Mouse (Mus musculus): ENCODE measurements at regions not wholly inside any gene's neighbourhood (a gene's known extent, or its start where the extent isn't known, plus 50 kb on each side); places are given as distances from the start of the nearest gene placed in this dataset.

DNA sequence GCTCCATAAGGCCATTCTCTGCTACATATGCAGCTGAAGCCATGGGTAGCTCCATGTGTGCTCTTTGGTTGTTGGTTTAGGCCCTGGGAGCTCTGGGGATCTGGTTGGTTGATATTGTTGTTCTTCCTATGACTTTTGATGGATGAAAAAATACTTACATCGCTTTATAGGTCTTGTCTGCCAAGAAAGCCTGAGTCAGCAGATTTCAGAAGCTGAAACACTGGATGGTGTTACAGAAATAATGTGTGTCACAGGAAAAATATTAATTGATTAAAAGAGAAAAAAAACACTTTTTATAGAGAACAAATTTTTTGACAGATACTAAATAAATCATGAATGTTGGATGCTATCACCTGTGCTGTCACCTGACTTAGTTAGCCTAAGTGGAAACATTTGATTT, 52.4 kb upstream of the Plxna2 start:
- H3K4me2 ChIP-seq (replicated peaks) = no peak overlapping the region
- no peaks in the 10 kb centered on the region for H3K27me3 ChIP-seq
- H3K9ac ChIP-seq = no peak overlapping the region
- no peak for ATAC-seq (ENCODE audit: insufficient number of reproducible peaks, insufficient read depth, low FRiP score, low TSS enrichment)
- H3K4me3 ChIP-seq = no peak overlapping the region
- no peaks in the 10 kb centered on the region for H3K4me1 ChIP-seq
- no peaks in the 10 kb centered on the region for H3K36me3 ChIP-seq
- WGBS = 96% methylated on average over 1 of the region's 1 CpGs
- H3K27ac ChIP-seq = no peak overlapping the region
- H3K9me3 ChIP-seq = no peaks in the 10 kb centered on the region

DNA sequence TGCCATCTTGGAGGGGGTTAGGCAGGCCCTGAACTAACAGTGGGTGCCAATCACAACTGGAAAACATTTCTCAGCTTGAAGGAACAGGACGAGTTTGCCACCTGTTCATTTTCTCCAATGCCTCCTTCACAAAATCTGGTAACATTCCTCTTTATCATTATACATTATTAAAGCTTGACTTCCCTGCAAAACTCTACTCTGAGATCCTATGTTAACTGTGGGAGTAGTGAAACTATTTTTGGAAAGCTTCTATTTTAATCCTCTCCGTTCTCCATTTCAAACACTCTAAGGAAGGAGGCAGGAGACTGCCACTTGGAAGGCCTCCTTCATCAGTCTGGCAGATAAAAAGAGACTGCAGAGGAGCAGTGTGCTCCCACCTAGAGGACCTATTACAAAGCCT, 54.1 kb upstream of the Plxna2 start:
- H3K9ac ChIP-seq = no peak overlapping the region
- no peak overlapping the region for H3K4me2 ChIP-seq (replicated peaks)
- H3K27me3 ChIP-seq = no peaks in the 10 kb centered on the region
- no peak overlapping the region for H3K4me3 ChIP-seq
- H3K27ac ChIP-seq = no peak overlapping the region
- WGBS = 65% methylated on average over 2 of the region's 2 CpGs
- H3K36me3 ChIP-seq = no peaks in the 10 kb centered on the region
- H3K4me1 ChIP-seq = no peaks in the 10 kb centered on the region
- ATAC-seq (ENCODE audit: insufficient number of reproducible peaks, insufficient read depth, low FRiP score, low TSS enrichment) = no peak
- no peaks in the 10 kb centered on the region for H3K9me3 ChIP-seq

DNA sequence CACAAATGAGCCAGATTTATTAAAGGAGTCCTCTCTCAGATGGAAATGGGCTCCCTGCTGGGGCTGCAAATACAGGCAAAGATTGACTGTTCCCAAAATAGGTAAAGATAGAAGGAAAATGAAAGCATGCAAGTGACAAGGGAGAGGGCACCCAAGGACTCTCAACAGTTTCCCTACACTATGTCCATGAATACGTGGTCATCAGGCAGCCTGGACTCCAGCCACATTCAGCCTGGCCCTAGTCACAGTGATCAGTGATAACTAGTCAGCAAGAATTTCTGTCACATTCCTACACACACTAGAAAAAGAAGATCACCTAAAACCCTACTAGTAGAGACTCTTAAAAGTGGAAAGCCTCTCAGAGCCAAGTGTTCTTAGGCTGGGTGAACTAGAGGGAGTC, 56.9 kb upstream of the Plxna2 start:
- H3K4me1 ChIP-seq = no peaks in the 10 kb centered on the region
- no peaks in the 10 kb centered on the region for H3K36me3 ChIP-seq
- no peak overlapping the region for H3K4me3 ChIP-seq
- no peak for ATAC-seq (ENCODE audit: insufficient number of reproducible peaks, insufficient read depth, low FRiP score, low TSS enrichment)
- no peaks in the 10 kb centered on the region for H3K9me3 ChIP-seq
- no peak overlapping the region for H3K27ac ChIP-seq
- H3K27me3 ChIP-seq = no peaks in the 10 kb centered on the region
- no peak overlapping the region for H3K9ac ChIP-seq
- WGBS = 71% methylated on average over 1 of the region's 1 CpGs
- H3K4me2 ChIP-seq (replicated peaks) = no peak overlapping the region

DNA sequence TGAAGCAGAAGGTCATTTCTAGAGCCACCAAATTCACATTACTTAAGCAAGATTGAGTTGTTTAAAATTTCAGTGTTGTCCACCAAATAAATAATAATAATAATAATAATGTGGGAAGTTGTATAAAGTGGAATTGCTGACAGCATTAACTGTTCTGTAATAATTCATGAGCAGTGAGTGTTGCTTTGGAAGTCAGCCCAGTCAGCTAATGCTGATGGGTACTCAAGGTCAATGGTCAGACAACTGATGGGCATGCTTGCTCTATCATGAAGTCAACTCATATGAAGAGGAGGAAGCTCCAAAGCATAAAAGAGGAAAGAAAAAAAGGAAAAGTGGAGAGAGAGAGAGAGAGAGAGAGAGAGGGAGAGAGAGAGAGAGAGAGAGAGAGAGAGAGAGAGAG, 69.4 kb upstream of the Plxna2 start:
- Histone ChIP-seq H3K4me1 (no peaks in the 10 kb centered on the region), H3K9ac (no peak overlapping the region), H3K4me3 (no peak overlapping the region), H3K9me3 (no peaks in the 10 kb centered on the region), H3K36me3 (no peaks in the 10 kb centered on the region), H3K27me3 (no peaks in the 10 kb centered on the region), H3K27ac (no peak overlapping the region), H3K4me2 (replicated peaks) (no peak overlapping the region)
- no peak for ATAC-seq (ENCODE audit: insufficient number of reproducible peaks, insufficient read depth, low FRiP score, low TSS enrichment)

DNA sequence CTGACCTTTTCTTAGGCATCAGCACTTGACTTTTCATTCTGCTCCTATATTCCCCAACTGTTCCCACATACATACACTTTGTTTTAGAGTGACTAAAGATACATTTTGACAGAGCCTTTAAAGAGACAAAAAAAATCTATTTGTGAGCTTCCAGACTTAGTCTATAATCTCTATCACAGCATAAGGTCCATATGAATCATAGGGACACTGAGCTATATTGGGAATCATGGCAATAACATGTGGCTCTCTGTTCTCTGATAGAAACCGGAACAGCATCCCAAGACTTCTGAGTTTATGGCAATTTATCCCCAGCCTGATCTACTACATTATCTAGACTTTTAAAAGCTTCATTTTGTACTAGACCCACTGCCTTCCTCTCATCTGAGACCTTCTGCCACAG, 69.8 kb upstream of the Plxna2 start:
- H3K27ac ChIP-seq = no peak overlapping the region
- no peak overlapping the region for H3K4me2 ChIP-seq (replicated peaks)
- ATAC-seq (ENCODE audit: insufficient number of reproducible peaks, insufficient read depth, low FRiP score, low TSS enrichment) = no peak
- 94% methylated on average over 1 of the region's 1 CpGs for WGBS
- H3K36me3 ChIP-seq = no peaks in the 10 kb centered on the region
- no peak overlapping the region for H3K4me3 ChIP-seq
- H3K4me1 ChIP-seq = no peaks in the 10 kb centered on the region
- no peak overlapping the region for H3K9ac ChIP-seq
- no peaks in the 10 kb centered on the region for H3K27me3 ChIP-seq
- no peaks in the 10 kb centered on the region for H3K9me3 ChIP-seq

DNA sequence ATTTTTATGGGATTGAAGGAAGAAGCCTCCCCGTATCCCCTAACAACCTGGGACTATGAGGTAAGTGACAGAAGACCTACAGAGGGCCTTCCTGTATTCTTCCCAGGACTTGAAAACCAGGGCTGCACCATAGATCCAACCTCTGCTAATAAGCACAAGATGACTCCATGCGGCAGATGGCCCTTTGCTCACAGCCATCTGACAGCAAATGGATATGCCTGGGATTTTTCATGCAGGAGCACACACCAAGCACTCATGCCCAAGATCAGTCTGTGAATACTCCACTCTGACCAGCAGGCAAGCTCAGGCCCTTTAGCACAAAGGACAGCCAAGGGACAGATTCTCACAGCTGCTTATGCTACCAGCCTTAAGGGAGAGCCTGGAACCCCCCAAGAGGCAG, 77.1 kb upstream of the Plxna2 start:
- H3K27ac ChIP-seq = no peak overlapping the region
- H3K9ac ChIP-seq = no peak overlapping the region
- H3K9me3 ChIP-seq = no peaks in the 10 kb centered on the region
- no peak overlapping the region for H3K4me2 ChIP-seq (replicated peaks)
- H3K4me1 ChIP-seq = no peaks in the 10 kb centered on the region
- no peak overlapping the region for H3K4me3 ChIP-seq
- no peaks in the 10 kb centered on the region for H3K36me3 ChIP-seq
- WGBS = 91% methylated on average over 2 of the region's 2 CpGs
- H3K27me3 ChIP-seq = no peaks in the 10 kb centered on the region
- ATAC-seq (ENCODE audit: insufficient number of reproducible peaks, insufficient read depth, low FRiP score, low TSS enrichment) = no peak

DNA sequence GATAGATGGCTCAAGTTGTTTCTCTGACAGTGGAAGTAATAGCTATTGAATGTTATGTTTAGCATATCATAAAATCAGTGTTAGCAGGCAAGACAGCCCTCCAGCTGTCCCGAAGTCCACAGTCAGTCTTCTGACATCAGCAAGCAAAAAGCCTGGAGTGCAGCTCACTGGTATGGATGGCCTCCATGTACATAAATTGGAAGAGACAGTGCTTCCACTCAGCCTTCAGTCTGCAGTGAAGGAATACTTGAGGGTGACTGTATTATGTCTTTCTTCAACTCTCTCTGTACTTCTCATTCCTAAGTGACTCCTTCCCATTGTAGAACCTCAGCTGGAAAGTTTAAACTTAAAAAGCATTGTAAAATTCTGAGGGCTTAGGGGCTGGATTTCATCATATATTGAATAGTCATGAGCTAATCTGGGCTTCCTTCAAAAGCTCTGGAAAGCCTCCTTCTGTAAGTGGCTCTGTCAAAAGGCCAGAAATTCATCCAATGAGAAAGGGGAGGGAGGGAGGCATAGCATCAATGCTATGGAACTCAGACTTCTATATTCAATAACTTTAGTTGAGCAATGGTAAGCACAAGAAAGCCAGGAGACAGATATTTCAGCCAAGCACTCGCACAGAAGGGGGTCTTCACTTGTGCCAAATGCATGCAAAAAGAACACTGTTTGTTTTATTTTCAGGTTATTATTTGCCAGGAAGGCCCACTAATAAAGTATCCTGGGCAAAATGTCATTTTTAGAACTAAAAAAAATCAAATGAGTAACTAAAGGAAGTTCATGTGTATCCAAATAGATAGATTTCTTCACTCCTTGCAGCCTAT, 90.5 kb upstream of the Plxna2 start:
- H3K36me3 ChIP-seq = no peaks in the 10 kb centered on the region
- H3K27ac ChIP-seq = no peak overlapping the region
- no peak overlapping the region for H3K4me2 ChIP-seq (replicated peaks)
- H3K27me3 ChIP-seq = no peaks in the 10 kb centered on the region
- no peak overlapping the region for H3K9ac ChIP-seq
- 74% methylated on average over 2 of the region's 2 CpGs for WGBS
- H3K9me3 ChIP-seq = no peaks in the 10 kb centered on the region
- H3K4me1 ChIP-seq = no peaks in the 10 kb centered on the region
- no peak for ATAC-seq (ENCODE audit: insufficient number of reproducible peaks, insufficient read depth, low FRiP score, low TSS enrichment)
- H3K4me3 ChIP-seq = no peak overlapping the region

DNA sequence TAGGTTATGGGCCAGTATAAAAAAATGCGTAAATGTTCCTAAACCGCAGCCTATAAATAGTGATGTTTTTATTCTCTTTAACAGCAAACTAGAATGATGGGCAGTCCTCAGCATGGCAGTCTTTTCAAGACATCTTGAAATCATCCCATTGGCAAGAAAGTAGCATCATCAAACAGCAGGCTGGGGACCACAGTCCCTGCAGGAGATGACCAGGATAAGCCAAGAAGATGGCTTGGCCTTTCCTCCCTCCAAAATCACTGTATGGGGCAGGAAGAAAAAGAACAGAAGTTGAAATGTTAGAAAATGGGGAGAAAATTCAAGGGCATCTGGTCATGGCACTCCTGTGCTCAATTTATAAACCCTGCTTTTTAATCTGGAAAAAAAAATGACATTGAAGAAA, 93.0 kb upstream of the Plxna2 start:
- WGBS = 94% methylated on average over 2 of the region's 2 CpGs
- H3K27me3 ChIP-seq = no peaks in the 10 kb centered on the region
- no peaks in the 10 kb centered on the region for H3K9me3 ChIP-seq
- H3K4me3 ChIP-seq = no peak overlapping the region
- no peak for ATAC-seq (ENCODE audit: insufficient number of reproducible peaks, insufficient read depth, low FRiP score, low TSS enrichment)
- H3K4me2 ChIP-seq (replicated peaks) = no peak overlapping the region
- no peak overlapping the region for H3K9ac ChIP-seq
- H3K36me3 ChIP-seq = no peaks in the 10 kb centered on the region
- H3K27ac ChIP-seq = no peak overlapping the region
- H3K4me1 ChIP-seq = no peaks in the 10 kb centered on the region

DNA sequence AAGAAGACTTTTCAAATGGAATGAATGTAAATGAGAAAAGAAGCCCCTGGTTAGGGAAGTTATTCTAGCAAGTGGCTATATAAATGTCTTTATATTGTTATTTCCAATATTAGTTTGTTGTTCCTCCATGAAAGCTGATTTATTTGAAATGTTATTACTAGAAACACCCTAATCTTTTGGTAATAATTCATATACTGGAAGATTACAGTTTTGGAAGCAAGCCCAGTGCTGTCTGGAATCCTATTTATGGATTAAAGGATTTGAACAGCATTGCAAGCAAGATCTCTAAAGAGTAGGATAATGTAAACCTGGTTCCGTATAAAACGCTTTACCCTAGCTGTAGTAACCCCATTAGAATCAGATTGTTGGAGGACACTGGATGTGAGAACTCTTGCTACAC, 96.8 kb upstream of the Plxna2 start:
- H3K27me3 ChIP-seq = no peaks in the 10 kb centered on the region
- H3K4me1 ChIP-seq = no peaks in the 10 kb centered on the region; the same call in 1 of the 2 replicates
- ATAC-seq (ENCODE audit: insufficient number of reproducible peaks, insufficient read depth, low FRiP score, low TSS enrichment) = no peak
- H3K27ac ChIP-seq = no peak overlapping the region
- 70% methylated on average over 2 of the region's 2 CpGs for WGBS
- H3K36me3 ChIP-seq = no peaks in the 10 kb centered on the region
- H3K9ac ChIP-seq = no peak overlapping the region
- H3K4me2 ChIP-seq (replicated peaks) = no peak overlapping the region
- no peaks in the 10 kb centered on the region for H3K9me3 ChIP-seq
- H3K4me3 ChIP-seq = no peak overlapping the region

DNA sequence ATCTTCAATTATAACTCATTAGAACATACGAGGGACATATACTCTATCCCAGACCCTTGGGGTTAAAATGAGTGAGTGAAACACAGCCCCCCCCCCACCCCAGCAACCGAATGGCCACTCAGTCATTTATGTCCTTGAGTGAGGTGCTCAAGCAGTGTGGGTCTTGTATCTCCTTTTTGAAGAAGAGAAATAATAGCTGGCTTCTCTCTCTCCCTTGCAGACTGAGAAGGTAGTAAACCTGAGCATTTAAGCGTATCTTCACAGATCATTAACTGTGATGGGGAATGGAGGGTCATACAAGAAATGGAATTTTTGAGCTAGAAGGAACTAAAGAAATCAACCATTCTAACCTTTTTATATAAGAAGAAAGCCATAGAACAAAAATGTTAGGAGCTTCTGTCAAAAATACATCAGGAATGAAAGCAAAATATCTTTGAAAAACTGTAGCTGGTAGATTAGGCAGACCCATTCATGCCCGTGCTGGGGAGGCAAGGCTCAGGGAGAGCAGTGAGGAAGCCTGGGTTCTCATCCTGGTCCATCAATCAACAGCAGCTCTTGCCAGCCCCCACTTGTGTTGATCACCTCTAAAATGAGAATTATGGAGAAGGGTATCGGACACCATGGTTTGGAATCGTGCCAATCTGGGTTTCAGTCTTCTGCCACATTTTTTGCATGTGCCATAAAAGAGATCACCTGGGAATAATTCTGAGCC, 98.4 kb upstream of the Plxna2 start:
- Histone ChIP-seq H3K27me3 (no peaks in the 10 kb centered on the region), H3K27ac (no peak overlapping the region), H3K9me3 (no peaks in the 10 kb centered on the region), H3K9ac (no peak overlapping the region), H3K4me3 (no peak overlapping the region), H3K4me1 (no peaks in the 10 kb centered on the region; the same call in 1 of the 2 replicates), H3K36me3 (no peaks in the 10 kb centered on the region), H3K4me2 (replicated peaks) (no peak overlapping the region)
- 73% methylated on average over 6 of the region's 6 CpGs for WGBS
- ATAC-seq (ENCODE audit: insufficient number of reproducible peaks, insufficient read depth, low FRiP score, low TSS enrichment) = no peak

DNA sequence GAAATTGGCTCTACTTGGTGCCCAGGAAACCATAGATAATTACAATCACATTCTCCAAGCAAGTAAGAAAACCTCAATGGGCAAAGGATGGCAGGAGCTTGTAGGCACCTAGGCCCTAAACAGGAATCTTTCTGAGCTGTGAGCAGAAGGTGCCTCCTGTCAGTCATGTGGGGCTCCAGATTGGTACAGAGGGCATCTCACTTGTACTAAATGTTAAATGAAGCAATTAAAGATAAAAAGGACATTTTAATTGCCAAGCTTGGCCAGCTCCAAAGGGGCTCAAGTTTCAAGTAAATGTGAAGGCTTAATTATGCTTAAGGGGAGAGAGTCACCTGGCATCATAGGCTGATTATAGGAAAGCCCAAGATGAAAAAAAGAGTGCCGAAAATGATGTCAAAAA, 101.9 kb upstream of the Plxna2 start:
- Histone ChIP-seq H3K27ac (no peak overlapping the region), H3K36me3 (no peaks in the 10 kb centered on the region), H3K9me3 (no peaks in the 10 kb centered on the region), H3K27me3 (no peaks in the 10 kb centered on the region), H3K4me2 (replicated peaks) (no peak overlapping the region), H3K4me3 (no peak overlapping the region), H3K9ac (no peak overlapping the region), H3K4me1 (no peaks in the 10 kb centered on the region; the same call in 1 of the 2 replicates)
- no peak for ATAC-seq (ENCODE audit: insufficient number of reproducible peaks, insufficient read depth, low FRiP score, low TSS enrichment)
- WGBS = 77% methylated on average over 1 of the region's 1 CpGs

DNA sequence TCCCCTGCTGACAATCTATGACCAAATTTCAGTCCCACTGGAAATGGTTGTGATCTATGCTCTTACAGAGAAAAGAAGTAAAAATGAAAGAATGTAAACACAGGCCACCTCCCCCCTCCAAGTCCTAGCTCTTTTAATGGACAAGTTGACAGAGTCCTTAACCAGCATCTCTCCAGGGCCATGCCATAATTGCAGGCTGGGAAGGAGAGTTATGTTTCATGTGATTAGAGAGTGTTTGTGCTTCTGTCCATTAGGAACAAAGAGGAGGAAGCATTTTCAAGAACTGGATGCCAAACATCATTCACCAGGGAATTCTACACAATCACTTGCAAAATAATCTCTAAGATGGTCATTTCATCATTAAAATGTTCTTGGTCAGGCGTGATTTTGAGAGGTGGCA, 109.7 kb upstream of the Plxna2 start:
- Histone ChIP-seq H3K4me1 (0 out of 2 replicates have a peak, but pooled peaks cover 6% of the 10 kb centered on the region), H3K9ac (no peak overlapping the region), H3K27ac (no peak overlapping the region)

More for the DNA sequence above, 109.7 kb upstream of the Plxna2 start:
- 52% methylated on average over 1 of the region's 1 CpGs for WGBS
- no peak overlapping the region for H3K4me3 ChIP-seq
- H3K4me2 ChIP-seq (replicated peaks) = no peak overlapping the region
- H3K27me3 ChIP-seq = no peaks in the 10 kb centered on the region
- no peak for ATAC-seq (ENCODE audit: insufficient number of reproducible peaks, insufficient read depth, low FRiP score, low TSS enrichment)
- no peaks in the 10 kb centered on the region for H3K36me3 ChIP-seq
- no peaks in the 10 kb centered on the region for H3K9me3 ChIP-seq

Data from embryonic facial prominence, embryonic 12.5 days (tissue).